Mouse (Mus musculus) neural tube, embryonic 10.5 days (tissue): ENCODE measurements at regions not wholly inside any gene's neighbourhood (a gene's known extent, or its start where the extent isn't known, plus 50 kb on each side); places are given as distances from the start of the nearest gene placed in this dataset.

ENCODE experiments used
- DNase-seq: peaks from one replicate; pipeline ENCODE4 v3.0.0-alpha.2; 2017; ENCODE audit warnings: low spot score; ENCODE audit errors: extremely low spot score

DNA sequence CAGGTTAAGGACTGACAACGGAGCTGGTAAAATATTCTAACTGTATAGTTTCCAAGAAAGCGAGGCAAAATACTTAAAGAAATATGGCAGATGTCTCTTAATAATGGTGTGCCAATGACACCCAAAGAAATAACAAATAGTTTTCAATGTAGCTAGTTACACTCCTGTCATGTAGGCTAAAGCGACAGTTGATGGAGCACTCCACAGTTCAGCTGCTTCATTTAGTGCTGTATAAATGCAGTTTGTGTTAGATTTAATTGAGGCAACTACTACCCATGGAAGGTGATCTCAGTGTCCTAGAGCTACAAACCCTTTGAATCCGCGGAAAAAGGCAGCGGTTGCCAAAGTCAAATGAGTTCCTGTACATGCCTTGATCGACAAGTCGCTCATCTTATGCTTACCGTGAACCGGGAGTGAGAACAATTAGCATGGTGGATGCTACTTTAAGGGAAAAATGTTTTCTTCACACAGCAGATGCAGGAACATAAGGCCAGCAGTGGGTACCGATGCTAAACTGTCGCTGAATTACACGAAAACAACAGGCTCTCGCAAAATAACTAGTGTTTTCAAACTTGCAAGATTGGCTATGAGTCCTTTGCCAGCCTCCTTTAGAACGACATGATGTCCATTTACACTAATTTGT lies 961.4 kb downstream of the Mat2b start:
- no peak for DNase-seq

DNA sequence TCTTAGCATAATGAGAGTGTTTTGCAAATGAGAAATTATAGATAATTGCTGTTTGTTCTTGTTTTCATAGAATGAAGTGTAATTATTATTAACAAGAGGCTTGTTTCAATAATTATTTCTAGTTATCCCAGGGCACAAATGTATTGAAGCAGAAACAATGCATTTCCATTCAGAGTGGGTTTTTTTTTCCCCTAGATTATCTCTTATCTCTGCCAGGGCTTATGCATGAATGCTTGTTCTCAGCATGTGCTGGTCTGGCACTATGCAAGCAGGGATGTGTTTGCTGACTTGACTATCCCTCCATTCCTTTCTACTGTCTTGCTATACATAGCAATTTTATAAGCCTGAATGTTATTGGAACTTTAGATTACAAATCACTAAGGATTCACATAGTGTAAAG lies 971.4 kb downstream of the Mat2b start:
- no peak for DNase-seq

DNA sequence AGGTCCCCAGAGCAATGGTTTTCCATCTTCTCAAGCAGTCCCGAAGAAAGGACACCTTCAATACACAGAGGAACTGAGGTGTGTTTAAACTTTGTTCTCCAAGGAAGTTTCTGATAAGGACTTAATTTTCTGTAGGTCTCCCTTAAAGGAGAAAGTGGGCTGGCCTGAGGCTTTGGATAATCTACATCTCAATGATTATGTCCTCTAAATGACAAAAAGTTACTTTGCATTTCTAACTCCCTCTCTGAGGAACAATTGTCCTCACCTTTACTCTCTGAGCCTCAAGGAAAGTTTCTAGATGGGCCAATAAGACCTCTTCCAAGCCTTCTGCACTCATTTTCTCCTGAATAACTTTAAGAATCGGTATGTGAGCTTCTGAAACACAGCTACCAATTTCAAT lies 1016.5 kb downstream of the Mat2b start:
- no peak for DNase-seq

DNA sequence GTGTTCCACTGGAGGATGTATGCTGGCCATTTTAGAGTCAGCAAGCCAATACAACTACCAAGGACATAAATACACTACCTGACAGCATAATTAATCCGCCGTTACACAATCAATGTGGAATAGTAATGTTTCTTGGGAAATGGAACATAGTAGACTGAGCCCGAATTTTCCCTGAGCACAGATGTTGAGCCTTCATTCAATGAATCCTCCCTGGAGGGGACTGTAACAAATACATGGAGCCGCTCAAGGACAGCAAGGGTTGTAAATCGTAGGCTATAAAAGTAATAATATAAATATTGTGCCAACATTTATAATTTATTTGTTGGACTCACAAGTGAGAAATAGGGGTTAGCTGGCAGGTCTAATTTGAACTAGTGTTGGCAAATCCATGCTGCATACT lies 1041.4 kb downstream of the Mat2b start:
- no peak for DNase-seq

DNA sequence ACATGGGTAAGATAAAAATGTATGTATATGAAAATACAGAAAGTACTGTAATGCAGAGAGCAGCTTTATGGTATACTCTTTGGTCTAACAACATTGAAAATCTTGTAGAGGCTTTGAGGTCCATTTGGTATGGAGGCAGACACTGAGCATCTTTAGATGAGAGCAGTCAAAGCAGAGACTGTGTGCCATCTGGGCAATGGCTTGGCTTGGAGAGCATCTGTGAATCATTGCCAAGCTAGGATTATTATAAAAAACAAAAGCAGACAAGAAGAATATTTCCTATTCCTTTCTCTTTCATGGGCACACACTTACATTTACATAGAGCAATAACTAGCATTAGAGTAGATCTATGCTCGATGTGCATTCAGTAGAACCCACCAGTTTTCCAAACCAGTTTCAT lies 1075.6 kb downstream of the Mat2b start:
- no peak for DNase-seq

DNA sequence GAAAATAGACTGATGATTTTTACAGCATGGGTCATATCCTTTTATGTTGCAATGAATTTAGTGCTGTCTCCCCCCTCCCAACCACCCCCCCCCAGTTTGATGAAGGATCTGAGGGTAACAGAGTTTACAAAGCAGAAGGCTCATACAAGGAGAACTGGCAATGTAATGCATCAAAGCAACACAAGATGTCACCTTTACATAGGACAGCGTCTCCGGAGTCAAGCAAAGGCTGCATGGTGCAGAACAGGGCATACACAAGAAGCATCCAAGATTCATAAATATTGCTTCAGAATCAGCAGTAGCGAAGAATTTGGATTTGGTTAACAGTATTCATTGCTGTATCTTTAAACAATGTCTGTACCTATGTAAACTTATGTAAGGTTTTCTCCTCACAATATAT lies 1079.2 kb downstream of the Mat2b start:
- no peak for DNase-seq

DNA sequence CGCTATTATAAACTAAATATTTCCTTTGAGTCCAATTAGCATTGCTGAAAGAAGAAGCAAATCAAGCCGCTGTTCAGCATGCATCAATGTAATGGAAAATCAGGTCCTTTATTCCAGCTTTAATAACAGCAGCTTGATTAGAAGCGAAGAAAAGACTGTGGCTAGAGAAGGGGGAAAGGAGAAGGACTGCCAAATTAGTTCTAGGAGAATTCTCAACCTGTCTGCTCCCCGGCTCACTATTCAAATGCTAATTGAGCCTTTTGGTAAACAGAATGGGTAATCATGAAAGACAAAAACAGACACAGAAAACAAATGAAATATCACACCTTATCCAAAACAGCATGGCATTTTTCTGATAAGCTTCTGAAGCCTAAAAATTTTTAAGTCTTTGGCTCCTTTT lies 1098.5 kb downstream of the Mat2b start:
- DNase-seq: no peak

DNA sequence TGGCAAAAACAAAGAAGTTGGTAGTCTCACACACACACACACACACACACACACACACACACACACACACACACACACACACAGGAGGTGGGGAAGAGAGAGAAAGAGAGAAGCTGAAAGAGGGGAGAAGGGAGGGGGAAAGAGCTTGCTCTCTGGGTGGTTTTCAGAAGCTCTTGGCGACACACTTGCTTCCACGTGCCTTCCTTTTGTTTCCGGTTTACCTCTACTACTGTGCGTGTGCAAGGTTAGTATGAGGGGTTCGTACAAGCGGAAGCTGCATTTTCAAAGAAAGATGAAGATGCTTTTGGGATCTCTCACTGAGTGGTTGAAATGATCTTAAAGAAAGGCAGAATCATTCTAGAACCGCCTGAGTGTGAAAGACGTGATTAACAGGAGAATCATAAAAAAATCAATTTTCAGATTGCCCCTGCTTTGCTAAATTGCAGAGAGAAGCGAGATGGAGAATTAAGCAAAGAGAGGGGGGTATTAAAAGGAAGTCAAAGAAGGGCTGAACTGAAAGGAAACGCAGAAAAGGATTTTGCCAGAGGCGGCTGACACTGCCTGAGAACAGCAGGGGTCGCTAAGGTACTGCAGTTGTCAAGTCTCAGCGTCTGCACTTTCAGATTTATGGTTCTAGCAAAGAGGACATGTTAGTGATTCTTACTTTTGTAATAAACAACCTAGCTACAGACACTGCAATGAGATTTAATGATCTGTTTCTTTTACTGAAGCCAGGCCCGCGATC lies 1106.2 kb downstream of the Mat2b start:
- peak; percentile 54 for DNase-seq

DNA sequence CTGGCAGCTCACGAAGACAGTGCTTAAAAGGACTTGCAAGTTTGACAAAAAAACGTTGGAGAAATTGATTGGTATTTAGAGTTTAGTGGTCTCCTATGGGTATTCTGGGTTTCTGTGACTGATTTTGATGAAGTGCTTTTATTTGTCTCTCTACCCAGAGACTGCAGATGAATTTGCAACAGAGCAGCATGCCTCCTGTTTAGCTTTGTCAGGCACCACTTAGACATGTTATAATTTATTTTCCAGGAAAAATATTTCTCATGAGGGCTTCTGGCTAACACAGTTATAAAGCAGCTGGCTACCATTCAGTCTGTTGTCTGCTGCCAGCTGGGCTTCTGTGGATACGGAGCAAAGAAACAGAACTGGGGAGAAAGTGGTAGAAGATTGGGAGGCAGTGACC lies 1136.7 kb downstream of the Mat2b start:
- DNase-seq: no peak

DNA sequence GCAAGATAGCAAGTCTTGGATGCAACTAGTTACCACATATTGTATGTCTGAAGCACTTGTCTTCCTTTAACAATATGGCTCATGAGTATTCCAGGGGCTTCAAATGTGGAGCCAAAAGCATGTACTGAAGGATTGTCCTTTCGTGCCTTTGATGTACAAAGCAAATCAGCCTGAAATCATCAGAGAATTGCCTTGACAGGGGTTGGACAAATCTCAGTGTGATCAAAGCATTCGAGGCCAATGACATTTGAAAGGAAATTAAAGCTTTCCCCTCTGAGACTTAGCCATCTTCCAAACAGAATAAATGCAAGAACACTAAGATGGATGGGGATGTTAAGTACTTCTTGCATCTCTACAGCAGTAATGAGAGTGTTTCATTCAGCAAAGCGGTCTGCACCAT lies 1144.9 kb downstream of the Mat2b start:
- DNase-seq: no peak

DNA sequence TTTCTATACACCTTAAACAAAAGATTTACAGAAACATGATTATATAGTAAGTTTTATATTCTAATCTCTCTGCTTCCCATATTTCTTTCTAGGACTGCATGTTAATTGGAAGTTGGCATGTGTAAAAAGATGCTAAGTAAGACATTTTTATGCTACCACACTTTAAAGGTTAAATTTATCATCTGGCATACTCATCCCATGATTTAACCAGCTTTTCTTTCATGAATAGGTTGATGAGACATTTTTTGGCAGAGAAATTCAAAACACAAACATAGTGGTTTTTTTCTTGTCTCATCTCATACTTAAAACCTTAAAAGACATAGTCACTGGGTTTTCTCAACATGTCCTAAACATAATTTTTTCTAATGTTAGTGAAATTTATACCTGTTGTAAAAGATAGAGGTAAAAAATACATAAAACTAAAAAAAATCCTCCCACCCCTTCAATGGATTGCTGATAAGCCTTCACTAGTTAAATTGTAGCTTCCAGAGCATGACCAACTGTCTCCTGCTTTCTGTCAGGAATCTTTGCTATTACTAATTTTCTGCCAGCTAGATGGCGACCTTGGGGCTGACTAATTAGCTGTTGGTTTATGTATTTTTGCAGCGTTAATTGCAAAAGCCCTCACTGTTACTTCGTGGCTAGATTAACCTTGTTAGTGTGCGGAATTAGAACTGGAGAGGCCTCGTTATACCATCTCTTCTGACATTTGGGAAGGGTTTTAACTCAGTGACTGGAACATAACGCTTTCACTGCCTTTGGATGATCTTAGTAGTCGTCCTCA lies 1169.9 kb downstream of the Mat2b start:
- DNase-seq: no peak

DNA sequence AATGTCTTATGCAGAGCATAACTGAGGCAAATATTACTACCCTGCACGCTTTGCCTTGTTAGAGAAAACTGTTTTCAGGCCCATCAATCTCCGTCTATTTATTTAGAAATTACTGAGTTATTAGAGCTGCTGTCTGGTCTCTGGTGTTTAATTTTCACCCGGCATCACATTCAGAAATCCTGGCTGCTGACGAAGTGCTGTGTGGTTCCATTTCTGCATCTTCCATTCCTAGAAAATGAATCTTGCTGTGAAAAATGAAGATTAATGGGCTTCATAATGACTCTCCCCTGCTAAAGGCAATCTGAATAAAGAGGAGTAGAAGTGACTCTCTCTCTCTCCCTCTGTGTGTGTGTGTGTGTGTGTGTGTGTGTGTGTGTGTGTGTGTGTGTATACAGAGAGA lies 1199.8 kb downstream of the Mat2b start:
- no peak for DNase-seq

DNA sequence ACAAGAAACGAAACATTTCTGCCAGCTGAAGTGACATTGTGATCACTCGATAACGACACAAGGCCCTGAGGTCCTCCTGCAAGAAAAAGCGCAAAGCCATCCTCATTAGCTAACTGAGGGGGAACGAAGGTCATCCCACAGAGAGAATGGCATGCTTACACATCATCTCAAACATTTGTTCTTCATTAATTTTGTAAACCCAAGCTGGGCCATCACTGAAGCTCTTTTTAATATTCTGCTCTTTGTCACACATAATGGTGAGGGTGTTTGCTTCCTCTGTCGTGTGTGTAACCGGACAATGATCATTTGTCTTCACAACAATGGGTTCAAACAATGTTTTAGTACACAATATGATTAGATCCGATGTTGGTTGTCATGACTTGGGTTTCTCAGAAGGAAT lies 1217.9 kb downstream of the Mat2b start:
- no peak for DNase-seq

DNA sequence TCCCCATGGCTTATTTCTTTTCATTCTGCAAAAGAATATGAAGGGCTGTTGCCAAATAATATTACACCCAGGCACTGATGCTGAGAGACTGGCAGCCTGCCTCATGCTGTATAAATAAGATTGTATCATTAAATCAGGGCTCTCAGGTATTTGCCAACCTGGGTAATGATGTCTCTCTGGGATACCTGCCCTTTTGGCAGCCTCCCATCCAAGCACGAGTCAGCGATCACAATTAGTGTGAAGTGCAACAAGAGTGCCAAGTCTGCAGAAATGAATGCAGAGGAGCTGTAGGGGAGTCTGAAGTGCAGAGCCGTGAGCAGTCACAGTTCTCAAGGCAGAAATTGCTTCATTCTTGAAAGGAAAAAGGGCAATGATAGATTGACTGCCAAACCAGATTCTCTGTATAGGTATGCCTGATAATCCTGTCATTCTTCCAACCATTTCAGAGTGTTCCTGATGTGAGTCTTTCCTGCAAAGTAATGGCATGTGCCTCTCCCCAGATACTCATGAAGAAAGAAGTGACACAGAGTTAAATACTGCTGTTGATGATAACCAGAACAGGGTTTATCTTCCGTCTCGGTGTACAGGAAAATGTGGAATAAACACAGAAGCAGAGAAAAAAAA lies 1241.6 kb downstream of the Mat2b start:
- DNase-seq: no peak

DNA sequence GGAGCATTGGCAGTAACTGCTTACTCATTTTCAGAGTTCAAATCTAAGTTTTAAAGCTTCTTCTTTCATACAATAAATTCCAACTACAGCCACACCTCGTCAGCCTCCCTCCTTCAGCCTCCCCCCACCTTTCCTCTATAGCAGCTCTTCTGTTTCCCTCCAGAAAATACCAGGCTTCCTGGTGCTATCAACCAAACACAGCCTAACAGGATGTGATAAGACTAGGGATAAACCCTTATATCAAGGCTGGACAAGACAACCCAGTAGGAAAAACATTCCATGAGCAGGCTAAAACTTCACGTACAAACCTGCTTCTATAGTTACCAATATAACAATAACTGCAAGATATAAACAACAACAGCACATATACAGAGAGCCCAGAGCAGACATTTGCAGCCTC lies 1248.6 kb downstream of the Mat2b start:
- no peak for DNase-seq

DNA sequence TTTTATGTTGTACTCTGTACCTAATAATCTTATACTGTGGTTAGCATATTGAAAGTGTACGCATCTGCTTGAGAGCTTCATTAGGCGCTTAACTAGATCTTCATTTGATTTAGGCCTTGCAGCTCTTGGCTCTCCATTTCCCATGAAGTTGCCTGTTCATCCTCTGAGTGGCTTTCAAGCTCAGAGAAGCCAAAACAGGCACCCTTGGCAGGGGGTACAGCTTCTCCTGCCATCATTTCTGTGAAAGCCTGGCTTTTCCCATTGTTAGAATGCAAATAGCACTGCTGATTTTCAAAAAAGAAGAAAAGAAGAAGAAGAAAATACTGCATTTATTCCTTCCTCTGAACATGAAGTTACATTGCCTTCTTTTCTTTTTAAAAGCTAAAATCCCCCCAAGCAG lies 1283.3 kb downstream of the Mat2b start:
- DNase-seq: no peak

DNA sequence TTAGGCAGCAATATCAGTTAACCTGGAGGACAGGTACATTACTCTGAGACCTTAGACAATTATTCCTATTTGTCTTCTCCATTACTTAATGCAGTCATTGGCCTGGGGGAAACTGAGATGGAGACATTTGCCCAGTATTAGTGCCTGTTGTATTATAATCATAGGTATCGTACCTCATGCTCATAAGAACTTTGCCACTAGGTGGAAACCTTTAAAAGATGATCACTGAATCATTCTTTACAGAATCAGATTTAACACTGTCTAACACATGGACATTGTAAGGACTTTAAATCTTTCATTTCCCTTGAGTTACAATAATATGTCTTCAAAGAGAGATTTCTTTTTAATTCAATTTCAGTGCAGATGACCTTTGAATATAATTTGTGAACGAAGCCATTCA lies 1283.8 kb downstream of the Mat2b start:
- DNase-seq: no peak

DNA sequence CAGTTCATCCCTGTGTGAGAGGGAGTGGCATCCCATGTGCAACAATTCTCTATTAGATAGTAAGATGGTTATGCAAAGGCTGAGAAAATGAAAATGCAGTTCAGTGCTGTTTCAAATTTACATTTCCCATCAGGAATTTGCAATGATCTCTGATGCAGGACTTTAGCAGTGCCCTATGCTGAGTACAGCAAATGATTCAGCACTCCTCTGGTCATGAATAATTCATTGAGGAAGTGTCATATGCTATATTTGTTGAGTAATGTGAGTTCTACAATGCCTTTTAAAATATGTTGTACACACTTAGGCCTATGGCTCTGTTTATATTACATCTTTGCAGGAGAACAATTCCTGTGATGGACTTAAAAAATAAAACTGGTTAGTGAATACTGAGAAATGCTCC lies 1330.2 kb downstream of the Mat2b start:
- DNase-seq: no peak

DNA sequence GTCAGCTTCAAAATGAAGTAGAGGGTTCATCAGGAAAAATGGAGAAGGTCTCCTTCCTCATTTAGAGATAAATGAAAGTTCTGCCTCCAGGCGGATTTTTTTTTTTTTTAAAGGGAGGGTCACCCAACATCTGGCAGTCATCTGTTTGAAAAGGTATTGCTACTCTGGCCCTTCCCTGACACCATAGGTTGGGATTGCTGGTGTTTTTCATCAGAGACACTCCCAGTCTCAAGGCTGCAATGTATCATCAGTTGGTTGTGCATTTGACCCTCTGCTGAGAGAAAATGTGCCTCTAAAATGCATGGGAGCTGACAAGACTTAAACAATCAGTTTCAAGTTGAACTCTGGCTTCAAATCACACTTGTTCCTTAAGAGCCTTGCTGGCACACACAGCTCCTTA lies 1344.4 kb downstream of the Mat2b start:
- peak; percentile 12 for DNase-seq
